Mouse (Mus musculus): ENCODE data around the gene Taf6.

Gene Taf6

GRCm38 (mm10) chr5:138173217-138173616 is 14.0 kb downstream of the Taf6 start:
- intact Hi-C loops (cut with DNase I), result no loop called here

GRCm38 (mm10) chr5:138171695-138172491 is 15.4 kb downstream of the Taf6 start, which contains the start of the genes Ap4m1 and Mcm7:
TSS of gene Ap4m1 (plus strand) at chr5:138172002.
TSS of gene Mcm7 (minus strand) at chr5:138172422.
- intact Hi-C loops (cut with DNase I), result no loop called here

- intact Hi-C loops (cut with DNase I), result no loop called here
These were observed 16.2 kb downstream of the Taf6 start for GRCm38 (mm10) chr5:138170936-138171561.

GRCm38 (mm10) chr5:138165594-138165993 is 21.7 kb downstream of the Taf6 start:
- intact Hi-C loops (cut with DNase I), result no loop called here

- intact Hi-C loops (cut with DNase I), result no loop called here
These were observed 23.6 kb downstream of the Taf6 start for GRCm38 (mm10) chr5:138163610-138164009.

- intact Hi-C loops (cut with DNase I), result no loop called here
These were observed 24.2 kb downstream of the Taf6 start for GRCm38 (mm10) chr5:138163046-138163445.

GRCm38 (mm10) chr5:138160842-138161665 is 26.2 kb downstream of the Taf6 start, which contains the start of gene Cops6:
TSS of gene Cops6 (plus strand) at chr5:138161071.
- intact Hi-C loops (cut with DNase I), result no loop called here

GRCm38 (mm10) chr5:138160224-138160762 is 27.0 kb downstream of the Taf6 start:
- intact Hi-C loops (cut with DNase I), result no loop called here

GRCm38 (mm10) chr5:138155443-138155976 is 31.7 kb downstream of the Taf6 start, which contains the start of gene Zfp113:
TSS of gene Zfp113 (minus strand) at chr5:138155744.
- intact Hi-C loops (cut with DNase I), result loop anchor here (1.0 kb wide), 1 partner anchor 39 kb away; the partner anchor contains the start of gene Zscan21

- intact Hi-C loops (cut with DNase I), result no loop called here
These were observed 32.9 kb downstream of the Taf6 start for GRCm38 (mm10) chr5:138154390-138154789.

- intact Hi-C loops (cut with DNase I), result loop anchor here (5.0 kb wide), 1 partner anchor 251 kb away; no protein-coding TSS in a partner anchor
These were observed 48.7 kb downstream of the Taf6 start for GRCm38 (mm10) chr5:138138585-138138984.

- intact Hi-C loops (cut with DNase I), result loop anchor here (5.0 kb wide), 1 partner anchor 251 kb away; no protein-coding TSS in a partner anchor
These were observed 49.2 kb downstream of the Taf6 start for GRCm38 (mm10) chr5:138137935-138138549.

GRCm38 (mm10) chr5:138137257-138137656 is 50.0 kb downstream of the Taf6 start:
- intact Hi-C loops (cut with DNase I), result loop anchor here (5.0 kb wide), 1 partner anchor 250 kb away; no protein-coding TSS in a partner anchor

GRCm38 (mm10) chr5:138132425-138133064 is 54.7 kb downstream of the Taf6 start:
- intact Hi-C loops (cut with DNase I), result no loop called here

Small RNAs within 50 kb of the gene (microRNA-seq; reads per million reads assigned to microRNA genes)
- gene Mir106b (456 to 755 reads per million in 2 experiments), gene Mir25 (161 to 186 reads per million in 2 experiments), gene Mir93 (924 to 1,744 reads per million in 2 experiments)

All from adrenal gland (tissue).